Mouse (Mus musculus) ES-E14 (cell line): Measurements from ENCODE around the gene Mta1. TPM values are rescaled to one million over a fixed set of nuclear protein-coding genes. Genes with fewer than 3 reads are reported as not detected.

Source experiments
- DNase-seq: peaks from one replicate; pipeline ENCODE4 v3.0.0-alpha.2; 2013; ENCODE audit warnings: low read depth, low spot score
- H3K27ac ChIP-seq: 2 replicates; pipeline ENCODE4 v1.5.1; 2012; ENCODE audit warnings: low read depth, mild to moderate bottlenecking, low read length, moderate library complexity, mixed read lengths; ENCODE audit not compliant: poor library complexity, insufficient read depth, severe bottlenecking
- H3K36me3 ChIP-seq: 2 replicates; pipeline ENCODE4 v1.6.1; 2012; ENCODE audit warnings: mild to moderate bottlenecking, low read length, moderate library complexity, mixed read lengths; ENCODE audit not compliant: control insufficient read depth, poor library complexity, insufficient read depth, severe bottlenecking
- H3K4me1 ChIP-seq, 2 experiments: fragments of 150-350 bp in 1 of 2; sonication (generic) in 1 of 2; 2 replicates each; pipeline ENCODE4 v1.6.1; 2012; ENCODE audit warnings: low read length in 2 of 2, mild to moderate bottlenecking in 1 of 2, mixed read lengths in 1 of 2; ENCODE audit not compliant: control insufficient read depth in 2 of 2, insufficient read depth in 2 of 2, poor library complexity in 1 of 2
- H3K4me3 ChIP-seq, 2 experiments: fragments of 150-350 bp in 1 of 2; sonication (generic) in 1 of 2; 2 replicates each; pipeline ENCODE4 v1.5.1; 2012; ENCODE audit warnings: low read length in 2 of 2, low read depth in 1 of 2, mild to moderate bottlenecking in 1 of 2, mixed read lengths in 1 of 2; ENCODE audit not compliant: insufficient read depth in 1 of 2, poor library complexity in 1 of 2, severe bottlenecking in 1 of 2
- H3K9ac ChIP-seq: 2 replicates; pipeline ENCODE4 v1.6.1; 2012; ENCODE audit warnings: low read depth, mild to moderate bottlenecking, low read length, mixed read lengths; ENCODE audit not compliant: poor library complexity, insufficient read depth, severe bottlenecking
- H3K9me3 ChIP-seq: fragments of 150-350 bp; sonication (generic); 2 replicates; pipeline ENCODE4 v1.6.1; 2012; ENCODE audit warnings: low read depth, mild to moderate bottlenecking, low read length; ENCODE audit not compliant: control insufficient read depth, insufficient read depth
- CHD2 ChIP-seq: IDR thresholded peaks from 2 replicates; pipeline ENCODE4 v1.6.1; 2014; ENCODE audit warnings: mild to moderate bottlenecking, low read depth, low read length, inconsistent platforms
- HCFC1 ChIP-seq: IDR thresholded peaks from 2 replicates; pipeline ENCODE4 v1.6.1; 2012; ENCODE audit warnings: low read length, inconsistent platforms, borderline replicate concordance; ENCODE audit not compliant: insufficient read depth
- MAFK ChIP-seq: IDR thresholded peaks from 2 replicates; pipeline ENCODE4 v1.6.1; 2014; ENCODE audit warnings: mild to moderate bottlenecking, low read depth, low read length, inconsistent platforms; ENCODE audit not compliant: insufficient read depth
- ZC3H11A ChIP-seq: IDR thresholded peaks from 2 replicates; pipeline ENCODE4 v1.6.1; 2012; ENCODE audit warnings: low read depth, mild to moderate bottlenecking, inconsistent platforms, low read length, borderline replicate concordance
- ZNF384 ChIP-seq: IDR thresholded peaks from 2 replicates; pipeline ENCODE4 v1.6.1; 2012; ENCODE audit warnings: low read depth, low read length, inconsistent platforms
- in situ Hi-C, 2 experiments: fragments of 600-800 bp; cut with MboI; formaldehyde crosslinking; loops; one replicate each; pipeline ENCODE4 v1.15.1; 2025; ENCODE audit warnings: low sequenced_read_pairs in 2 of 2, inconsistent platforms in 1 of 2; ENCODE audit not compliant: unreplicated experiment in 2 of 2
- total RNA-seq: library from RNA; depleted of rRNA; stranded (reverse); fragments of 300-350 nt; gene quantifications from 2 replicates; pipeline ENCODE4 v1.2.3, GENCODE M21; 2012

Mta1 gene
- total RNA-seq, 1 experiment: 30.3 TPM

DNA sequence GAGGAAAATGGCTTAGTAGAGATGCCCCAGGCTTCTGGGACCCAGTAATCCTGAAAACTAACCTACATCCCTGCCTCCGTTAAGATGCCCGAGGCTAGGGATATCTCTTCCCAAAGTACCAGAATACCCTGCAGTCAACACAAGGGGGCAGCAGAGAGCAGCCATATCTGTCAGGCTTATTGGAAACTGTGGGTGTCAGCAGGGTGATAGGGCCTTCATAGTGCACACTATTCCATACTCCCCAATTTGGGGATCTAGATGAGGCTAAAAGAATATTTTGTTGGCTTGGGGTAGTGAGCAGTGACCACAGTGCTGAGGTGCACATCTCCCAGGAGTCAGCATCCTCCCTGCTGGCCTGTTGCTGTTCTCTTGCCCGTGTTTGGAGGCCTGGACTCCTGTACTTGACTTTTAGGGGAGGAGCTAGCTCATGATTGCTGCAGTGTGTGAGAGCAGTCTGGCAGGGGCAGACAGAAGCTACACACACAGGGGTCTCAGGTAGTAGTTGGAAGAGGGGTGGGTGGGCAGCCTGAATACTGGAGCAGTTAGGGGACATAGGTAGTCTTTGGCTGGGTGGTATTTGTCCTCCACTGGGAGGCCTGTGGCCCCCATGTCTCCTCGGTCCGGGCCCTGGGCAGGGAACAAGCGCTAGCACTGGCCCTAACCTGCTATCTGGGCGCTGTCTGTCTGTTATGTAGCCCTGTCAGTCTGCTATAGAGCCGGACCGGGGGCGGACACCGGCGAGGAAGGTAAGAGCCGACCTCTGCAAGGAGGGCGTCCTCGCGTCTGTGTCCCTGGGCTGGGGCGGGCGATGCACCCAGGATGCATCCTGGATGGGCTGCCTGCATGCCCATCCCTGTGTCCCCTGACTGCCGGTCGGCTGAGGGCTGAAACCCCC is 21.7 kb downstream of the Mta1 start:
- no peaks in the 10 kb centered on the region for H3K9me3 ChIP-seq
- no peak overlapping the region for H3K9ac ChIP-seq
- H3K27ac ChIP-seq: no peak overlapping the region; the same call in 1 of the 2 replicates
- H3K36me3 ChIP-seq: peaks cover 79% of the 10 kb centered on the region
- no peak overlapping the region for H3K4me3 ChIP-seq
- peaks cover 3 to 4% of the 10 kb centered on the region in 2 experiments for H3K4me1 ChIP-seq
- DNase-seq: peak; percentile 74
- no peak for TF ChIP-seq ZC3H11A
- TF ChIP-seq MAFK: no peak
- TF ChIP-seq ZNF384: no peak
- TF ChIP-seq HCFC1: no peak
- no peak for TF ChIP-seq CHD2
- in situ Hi-C loops: no loop called here

DNA sequence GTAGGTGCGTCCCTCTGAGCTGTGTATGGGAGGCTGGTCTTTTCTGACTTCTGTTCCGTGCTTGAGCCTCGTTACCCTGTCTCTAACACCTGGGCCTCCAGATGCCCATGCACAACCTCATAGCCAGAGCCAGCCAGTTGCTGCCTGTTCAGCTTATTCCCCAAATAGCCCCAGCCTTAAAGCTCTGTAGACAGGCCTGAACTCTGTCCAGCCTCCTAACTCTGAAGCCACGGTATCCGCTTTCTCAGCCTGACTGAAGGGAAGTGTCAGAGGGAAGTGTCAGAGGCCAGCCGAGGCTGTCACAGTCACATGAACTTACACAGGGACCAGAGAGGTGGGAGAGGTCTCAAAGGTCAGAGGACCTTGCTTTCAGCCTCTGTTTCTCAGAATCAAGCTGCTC is 26.6 kb downstream of the Mta1 start:
- TF ChIP-seq CHD2: no peak
- Histone ChIP-seq H3K27ac (no peak overlapping the region), H3K4me1 (no peaks in the 10 kb centered on the region), H3K9ac (no peak overlapping the region), H3K9me3 (no peaks in the 10 kb centered on the region), H3K4me3 (no peak overlapping the region), H3K36me3 (peaks cover 92% of the 10 kb centered on the region)
- in situ Hi-C loops: no loop called here
- no peak for DNase-seq

DNA sequence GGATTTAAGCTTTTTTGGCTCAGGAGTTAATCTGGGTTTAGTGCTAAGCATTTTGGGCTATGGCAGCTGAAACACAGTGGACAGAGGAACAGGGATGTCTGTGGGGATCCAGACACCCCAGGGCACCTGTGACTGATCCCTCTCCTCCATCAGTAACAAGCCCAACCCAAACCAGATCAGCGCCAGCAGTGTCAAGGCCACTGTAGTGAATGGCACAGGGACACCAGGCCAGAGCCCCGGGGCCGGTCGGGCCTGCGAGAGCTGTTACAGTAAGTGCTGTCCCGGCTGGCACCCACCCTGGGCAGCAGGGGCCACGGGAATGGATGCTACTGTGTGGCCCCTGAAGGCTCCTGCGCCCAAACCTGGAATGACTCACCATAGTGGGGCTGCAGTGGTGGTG is 32.7 kb downstream of the Mta1 start:
- in situ Hi-C loops: no loop called here

DNA sequence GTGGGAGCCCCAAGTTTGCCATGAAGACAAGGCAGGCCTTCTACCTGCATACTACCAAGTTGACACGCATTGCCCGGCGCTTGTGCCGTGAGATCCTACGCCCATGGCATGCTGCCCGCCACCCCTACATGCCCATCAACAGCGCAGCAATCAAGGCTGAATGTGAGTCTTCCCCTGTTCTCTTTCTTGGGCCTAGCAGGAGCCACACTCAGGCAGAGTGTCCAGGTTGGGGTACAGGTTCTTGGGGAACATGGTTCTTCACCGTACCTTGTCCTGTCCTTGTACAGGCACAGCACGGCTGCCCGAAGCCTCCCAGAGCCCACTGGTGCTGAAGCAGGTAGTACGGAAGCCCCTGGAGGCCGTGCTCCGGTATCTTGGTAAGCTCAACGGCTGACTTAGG is 33.5 kb downstream of the Mta1 start:
- peaks cover 0 to 4% of the 10 kb centered on the region in 2 experiments; a peak in 1 of 4 replicates for H3K4me1 ChIP-seq
- H3K9ac ChIP-seq: no peak overlapping the region
- no peaks in the 10 kb centered on the region for H3K9me3 ChIP-seq
- in situ Hi-C loops: no loop called here
- no peak for TF ChIP-seq ZNF384
- TF ChIP-seq MAFK: no peak
- no peak for TF ChIP-seq CHD2
- no peak for TF ChIP-seq ZC3H11A
- TF ChIP-seq HCFC1: no peak
- no peak overlapping the region for H3K4me3 ChIP-seq
- DNase-seq: no peak
- H3K36me3 ChIP-seq: peaks cover 95% of the 10 kb centered on the region
- H3K27ac ChIP-seq: no peak overlapping the region

More for the DNA sequence above, 32.7 kb downstream of the Mta1 start:
- H3K9me3 ChIP-seq: no peaks in the 10 kb centered on the region
- 0 out of 4 replicates have a peak, but pooled peaks cover 0 to 2% of the 10 kb centered on the region in 2 experiments for H3K4me1 ChIP-seq
- DNase-seq: no peak
- peaks cover 96% of the 10 kb centered on the region for H3K36me3 ChIP-seq
- H3K27ac ChIP-seq: no peak overlapping the region
- TF ChIP-seq ZC3H11A (no peak), MAFK (no peak), CHD2 (no peak), HCFC1 (no peak), ZNF384 (no peak)
- H3K9ac ChIP-seq: no peak overlapping the region
- H3K4me3 ChIP-seq: no peak overlapping the region
